Mouse (Mus musculus): Measurements from ENCODE around the gene Ciao2a.

GRCm38 (mm10) chr9:66160155-66160554, 33.7 kb downstream of the Ciao2a start:
- TF ChIP-seq GATA1 (IDR thresholded peaks at IDR 0.05; ENCODE audit: borderline replicate concordance, low read length) (no peak), CTCF (IDR thresholded peaks at IDR 0.05; ENCODE audit: low read depth, low read length) (no peak), GATA2 (IDR thresholded peaks at IDR 0.05; ENCODE audit: borderline replicate concordance, low read depth, low read length) (no peak)

All from G1E (cell line).